Comparison of ENCODE assay signal across 11 mouse cellular contexts in the genomic region with DNA sequence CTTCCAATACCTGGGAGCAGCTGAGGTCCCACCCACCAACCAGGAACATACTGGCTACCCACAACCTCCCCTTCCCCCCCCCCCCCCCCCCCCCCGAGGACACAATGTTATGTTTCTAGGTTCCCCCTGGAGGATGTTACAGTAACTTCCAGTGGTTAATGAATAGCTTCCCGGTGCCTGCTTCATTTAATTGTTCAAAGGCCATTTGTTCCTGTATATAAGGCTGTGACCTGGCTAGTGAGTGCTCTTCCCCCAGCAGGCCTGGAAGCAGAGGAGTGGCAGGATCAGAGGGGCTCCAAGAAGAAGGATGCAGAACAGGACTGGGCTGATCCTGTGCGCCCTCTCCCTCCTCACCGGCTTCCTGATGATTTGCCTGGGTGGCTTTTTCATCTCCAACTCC. TPM values are rescaled to one million over a fixed set of nuclear protein-coding genes. Genes with fewer than 3 reads are reported as not detected.
DNase-seq lines count a peak whose midpoint lies in the region; ATAC-seq and TF ChIP-seq lines count a peak whose summit lies in the region.
"Had no signal": no experiment of that assay in that cellular context is flagged by ENCODE, and none has a peak within 500 bp of the region (broad histone marks: within the 10 kb centered on the region; RNA-seq: fewer than 3 reads in every experiment).

A gene (plus strand): TSS at position 247 of the 400 bp plus-strand sequence.

- no peaks in the 10 kb centered on the region for H3K27me3 ChIP-seq in intestine, postnatal 0 days (replicated peaks; ENCODE audit: control insufficient read depth, insufficient read depth, low read length)
- no peaks in the 10 kb centered on the region for H3K27me3 ChIP-seq in kidney, embryonic 16.5 days (ENCODE audit: insufficient read depth, low read length)
- no peaks in the 10 kb centered on the region for H3K27me3 ChIP-seq in neural tube, embryonic 15.5 days (replicated peaks)

- TF ChIP-seq CTCF in layer of hippocampus, adult 2 months (conservative IDR thresholded peaks at IDR 0.05) = no peak
- TF ChIP-seq CTCF in intestine, postnatal 0 days (IDR thresholded peaks at IDR 0.05; ENCODE audit: low read depth) = peak; percentile 29

- peak within 1 kb of the TSS; percentile 57 for H3K27ac ChIP-seq in layer of hippocampus, adult 2 months
- peak within 1 kb of the TSS; percentile 57 for H3K27ac ChIP-seq in intestine, postnatal 0 days (ENCODE audit: low read depth, low read length)
- H3K27ac ChIP-seq in kidney, embryonic 16.5 days (ENCODE audit: low read length) = peak within 1 kb of the TSS; percentile 74
- peak within 1 kb of the TSS; percentile 23; the same call in 1 of the 2 replicates for H3K27ac ChIP-seq in neural tube, embryonic 15.5 days (replicated peaks)

- H3K4me2 ChIP-seq in intestine, postnatal 0 days (replicated peaks; ENCODE audit: low read depth) = peak within 1 kb of the TSS; percentile 60
- peak within 1 kb of the TSS; percentile 38 for H3K4me2 ChIP-seq in kidney, embryonic 16.5 days (replicated peaks; ENCODE audit: low read depth, low read length)
- no peak within 1 kb of the TSS for H3K4me2 ChIP-seq in neural tube, embryonic 15.5 days

- no peak for DNase-seq in layer of hippocampus, adult 2 months (ENCODE audit: low spot score in 2 of 2)
- DNase-seq in layer of hippocampus, postnatal 10 days (ENCODE audit: low spot score in 2 of 2) = no peak
- no peak for DNase-seq in cerebellum, adult 8-10 months
- DNase-seq in adrenal gland, postnatal 14 days = no peak
- DNase-seq: cerebellum, adult 9-11 months; layer of hippocampus, adult 9-11 months; retina, postnatal 1 day had no signal

- peaks cover 6% of the 10 kb centered on the region; the same call in 1 of the 2 replicates for H3K4me1 ChIP-seq in intestine, postnatal 0 days (replicated peaks; ENCODE audit: control insufficient read depth, insufficient read depth, low read length)
- H3K4me1 ChIP-seq in kidney, embryonic 16.5 days (ENCODE audit: insufficient read depth, low read length) = peaks cover 32% of the 10 kb centered on the region
- no peaks in the 10 kb centered on the region for H3K4me1 ChIP-seq in neural tube, embryonic 15.5 days

- WGBS in intestine, postnatal 0 days = 38% methylated on average over 4 of the region's 4 CpGs
- WGBS in kidney, embryonic 16.5 days = 25% methylated on average over 4 of the region's 4 CpGs
- WGBS in neural tube, embryonic 15.5 days = 70% methylated on average over 3 of the region's 4 CpGs

- no peak within 1 kb of the TSS for H3K4me3 ChIP-seq in layer of hippocampus, adult 2 months
- H3K4me3 ChIP-seq in intestine, postnatal 0 days (ENCODE audit: low read depth, low read length) = peak within 1 kb of the TSS; percentile 19
- peak within 1 kb of the TSS; percentile 32 for H3K4me3 ChIP-seq in kidney, embryonic 16.5 days (ENCODE audit: low read length)
- H3K4me3 ChIP-seq in neural tube, embryonic 15.5 days (replicated peaks) = no peak within 1 kb of the TSS

- no peaks in the 10 kb centered on the region for H3K9me3 ChIP-seq in intestine, postnatal 0 days (ENCODE audit: control insufficient read depth)
- no peaks in the 10 kb centered on the region for H3K9me3 ChIP-seq in kidney, embryonic 16.5 days (ENCODE audit: low read length)
- no peaks in the 10 kb centered on the region for H3K9me3 ChIP-seq in neural tube, embryonic 15.5 days (replicated peaks)

- no peaks in the 10 kb centered on the region for H3K36me3 ChIP-seq in intestine, postnatal 0 days (ENCODE audit: control insufficient read depth, insufficient read depth)
- no peaks in the 10 kb centered on the region for H3K36me3 ChIP-seq in kidney, embryonic 16.5 days (ENCODE audit: insufficient read depth, low read length)
- H3K36me3 ChIP-seq in neural tube, embryonic 15.5 days = no peaks in the 10 kb centered on the region

- ATAC-seq in intestine, postnatal 0 days = peak; percentile 64
- peak; percentile 83; the same call in 1 of the 2 replicates for ATAC-seq in kidney, embryonic 16.5 days (ENCODE audit: low FRiP score, low TSS enrichment)
- no peak for ATAC-seq in neural tube, embryonic 15.5 days (ENCODE audit: low FRiP score)

- H3K9ac ChIP-seq in intestine, postnatal 0 days (ENCODE audit: low read depth, low read length) = no peak within 1 kb of the TSS
- H3K9ac ChIP-seq in kidney, embryonic 16.5 days (replicated peaks; ENCODE audit: low read length) = peak within 1 kb of the TSS; percentile 36; the same call in 1 of the 2 replicates
- H3K9ac ChIP-seq in neural tube, embryonic 15.5 days (replicated peaks) = no peak within 1 kb of the TSS

RNA-seq across cellular contexts. Expression of the gene that starts here (rescaled TPM):
- total RNA-seq in layer of hippocampus, adult 2 months (2021) = under 1 TPM; 0.20 to 0.33 TPM
- total RNA-seq in layer of hippocampus, postnatal 10 days (2021) = under 1 TPM; 0.53 to 0.83 TPM
- polyA plus RNA-seq in intestine, postnatal 0 days (2015; fragmentation: Nextera tagmentation; extraction: Ambion mirVana) = 9.3 and 11.3 TPM in 2 replicates
- 8.5 and 10.3 TPM in 2 replicates for polyA plus RNA-seq in kidney, embryonic 16.5 days (2015; fragmentation: Nextera tagmentation; extraction: Ambion mirVana)
- polyA plus RNA-seq in neural tube, embryonic 15.5 days (2015; fragmentation: Nextera tagmentation; extraction: Ambion mirVana) = 2.4 and 3.6 TPM in 2 replicates
- total RNA-seq in adrenal gland, postnatal 14 days (2021) = 0.30 and 0.33 TPM in 2 replicates
- total RNA-seq: granulocyte monocyte progenitor cell, adult 5-6 weeks had no signal

Comparison
In these comparisons a context has a peak if more than half of its experiments do, and no peak if none do; other contexts are left out.
1. H3K27ac ChIP-seq: peak in every context shown above with its lines; median percentile 74 in kidney, embryonic 16.5 days; 57 in layer of hippocampus, adult 2 months; 57 in intestine, postnatal 0 days; 23 in neural tube, embryonic 15.5 days.
2. H3K4me3 ChIP-seq: peak in intestine, postnatal 0 days (single experiment) and kidney, embryonic 16.5 days (single experiment); none in layer of hippocampus, adult 2 months (single experiment) and neural tube, embryonic 15.5 days (single experiment).